Mouse (Mus musculus) midbrain, postnatal 0 days (tissue): ENCODE results near the gene E2f6. TPM values are rescaled to one million over a fixed set of nuclear protein-coding genes. Genes with fewer than 3 reads are reported as not detected.

Experiments
- ATAC-seq: fragments of 200-750 bp; cut with Nextera tagmentation; 2 replicates; pipeline ENCODE4 v1.8.0; 2017; ENCODE audit warnings: moderate number of reproducible peaks, mild to moderate bottlenecking, moderate TSS enrichment, moderate library complexity; ENCODE audit not compliant: low FRiP score
- DNase-seq: peaks from one replicate; pipeline ENCODE4 v3.0.0-alpha.2; 2015; ENCODE audit warnings: low spot score
- H3K27ac ChIP-seq: fragments of 300-500 bp; sonication (generic); 2 replicates; pipeline ENCODE4 v1.5.1; 2014; ENCODE audit warnings: low read depth, mild to moderate bottlenecking, low read length, mixed read lengths
- H3K27me3 ChIP-seq: fragments of 300-500 bp; sonication (generic); 2 replicates; pipeline ENCODE4 v1.6.1; 2014; ENCODE audit warnings: low read length, control low read depth, mixed read lengths; ENCODE audit not compliant: insufficient read depth
- H3K36me3 ChIP-seq: fragments of 300-500 bp; sonication (generic); 2 replicates; pipeline ENCODE4 v1.6.1; 2014; ENCODE audit warnings: low read length, control low read depth, mixed read lengths; ENCODE audit not compliant: insufficient read depth
- H3K4me1 ChIP-seq: fragments of 300-500 bp; sonication (generic); 2 replicates; pipeline ENCODE4 v1.6.1; 2014; ENCODE audit warnings: mild to moderate bottlenecking, control low read depth, antibody characterized with exemption, low read length, mixed read lengths; ENCODE audit not compliant: insufficient read depth
- H3K4me2 ChIP-seq: fragments of 300-500 bp; sonication (generic); 2 replicates; pipeline ENCODE4 v1.6.1; 2014; ENCODE audit warnings: low read depth, mild to moderate bottlenecking, low read length, mixed read lengths; ENCODE audit not compliant: poor library complexity, severe bottlenecking
- H3K4me3 ChIP-seq: fragments of 300-500 bp; sonication (generic); 2 replicates; pipeline ENCODE4 v1.5.1; 2014; ENCODE audit warnings: low read depth, mild to moderate bottlenecking, low read length, moderate library complexity
- H3K9ac ChIP-seq: fragments of 300-500 bp; sonication (generic); replicated peaks from 2 replicates; pipeline ENCODE4 v1.6.1; 2014; ENCODE audit warnings: mild to moderate bottlenecking, low read length, moderate library complexity, mixed read lengths; ENCODE audit not compliant: poor library complexity, severe bottlenecking
- H3K9me3 ChIP-seq: fragments of 300-500 bp; sonication (generic); 2 replicates; pipeline ENCODE4 v1.6.1; 2016; ENCODE audit warnings: low read length, control low read depth
- CTCF ChIP-seq: IDR thresholded peaks from 2 replicates; pipeline ENCODE4 v1.5.1; 2016; ENCODE audit warnings: antibody characterized with exemption, mild to moderate bottlenecking
- WGBS: fragments of 180-500 bp; shearing (Covaris S2); extraction: QIAGEN DNeasy Blood & Tissue Kit; methylation state at CpG from one replicate; pipeline ENCODE4 v1.1.7; 2014; 5-methylcytosine and 5-hydroxymethylcytosine counted together
- polyA plus RNA-seq: library from polyadenylated mRNA; unstranded; fragments of >200 nt; fragmentation: Nextera tagmentation; extraction: Ambion mirVana; gene quantifications from 2 replicates; pipeline ENCODE4 v1.2.1, GENCODE M21; 2015
- total RNA-seq: library from RNA; depleted of rRNA; stranded (reverse); fragments of >200 nt; gene quantifications from 2 replicates; pipeline ENCODE4 v1.2.3, GENCODE M21; 2014

E2f6 gene
- total and polyA plus RNA-seq, 2 experiments from 2014 or later, result 15.8 to 19.3 TPM

DNA sequence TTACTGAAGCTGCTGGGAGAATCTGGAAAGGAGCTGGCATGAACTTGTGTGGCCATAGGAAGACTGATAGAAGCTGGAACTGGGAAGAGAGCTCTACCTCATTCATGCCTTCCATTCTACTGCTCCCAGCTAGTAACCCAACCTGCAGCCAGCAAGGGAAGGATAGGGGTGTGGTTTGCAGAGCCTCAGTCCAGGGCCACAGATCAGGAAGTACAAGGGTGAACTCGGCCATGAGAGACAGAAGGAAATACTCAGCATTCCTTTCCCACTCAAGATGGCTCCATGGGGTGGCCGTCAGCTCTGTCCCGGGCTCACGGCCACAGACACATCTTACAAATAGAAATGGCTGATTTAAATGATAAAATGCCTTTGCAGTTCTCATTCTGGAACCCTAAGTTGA, 20.3 kb downstream of the E2f6 start:
- Histone ChIP-seq H3K27ac (no peak overlapping the region), H3K4me1 (no peaks in the 10 kb centered on the region), H3K9me3 (no peaks in the 10 kb centered on the region), H3K36me3 (peaks cover 3% of the 10 kb centered on the region; the same call in 1 of the 2 replicates), H3K9ac (no peak overlapping the region), H3K27me3 (no peaks in the 10 kb centered on the region), H3K4me2 (no peak overlapping the region), H3K4me3 (no peak overlapping the region)
- DNase-seq (no peak), ATAC-seq (no peak)
- 78% methylated on average over 4 of the region's 4 CpGs for WGBS
- TF ChIP-seq CTCF, result no peak

DNA sequence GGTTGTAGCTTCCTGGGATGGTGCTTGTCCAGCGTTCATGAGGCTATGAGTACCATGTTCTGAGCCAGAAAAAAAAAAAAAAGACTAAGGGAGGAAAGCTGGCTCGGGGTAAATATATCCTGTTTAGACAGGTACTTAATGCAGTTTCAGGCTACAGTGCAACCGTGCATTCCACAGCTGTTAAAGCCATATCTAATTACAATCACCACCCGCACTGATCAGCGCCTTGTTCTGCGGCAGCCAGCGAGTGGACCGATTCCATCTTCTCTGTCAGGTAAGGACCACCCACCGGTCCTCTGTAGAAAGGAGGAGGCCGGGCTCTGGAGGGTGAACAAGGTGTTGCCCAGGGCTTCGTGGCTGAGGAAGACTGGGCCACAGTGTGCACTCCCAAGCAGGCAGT, 23.9 kb downstream of the E2f6 start:
- Histone ChIP-seq H3K36me3 (no peaks in the 10 kb centered on the region), H3K9ac (no peak overlapping the region), H3K9me3 (no peaks in the 10 kb centered on the region), H3K27me3 (no peaks in the 10 kb centered on the region), H3K4me3 (no peak overlapping the region), H3K27ac (no peak overlapping the region), H3K4me1 (no peaks in the 10 kb centered on the region), H3K4me2 (no peak overlapping the region)
- no peak for TF ChIP-seq CTCF
- no peak for DNase-seq
- no peak for ATAC-seq
- 76% methylated on average over 11 of the region's 11 CpGs for WGBS

GRCm38 (mm10) chr12:16836188-16836587, 25.4 kb downstream of the E2f6 start:
- no peak overlapping the region for H3K4me3 ChIP-seq
- no peak for ATAC-seq
- H3K4me1 ChIP-seq, result no peaks in the 10 kb centered on the region
- no peaks in the 10 kb centered on the region for H3K27me3 ChIP-seq
- DNase-seq, result peak; percentile 54
- no peak overlapping the region for H3K27ac ChIP-seq
- H3K9me3 ChIP-seq, result no peaks in the 10 kb centered on the region
- H3K4me2 ChIP-seq, result no peak overlapping the region
- WGBS, result 75% methylated on average over 9 of the region's 9 CpGs
- no peak for TF ChIP-seq CTCF
- H3K36me3 ChIP-seq, result no peaks in the 10 kb centered on the region
- no peak overlapping the region for H3K9ac ChIP-seq

GRCm38 (mm10) chr12:16837766-16838165, 27.0 kb downstream of the E2f6 start:
- H3K4me2 ChIP-seq, result no peak overlapping the region
- H3K27ac ChIP-seq, result no peak overlapping the region
- H3K4me3 ChIP-seq, result no peak overlapping the region
- WGBS, result 90% methylated on average over 4 of the region's 4 CpGs
- no peaks in the 10 kb centered on the region for H3K9me3 ChIP-seq
- H3K9ac ChIP-seq, result no peak overlapping the region
- H3K27me3 ChIP-seq, result no peaks in the 10 kb centered on the region
- H3K36me3 ChIP-seq, result no peaks in the 10 kb centered on the region
- H3K4me1 ChIP-seq, result no peaks in the 10 kb centered on the region
- no peak for TF ChIP-seq CTCF
- ATAC-seq, result no peak
- no peak for DNase-seq

GRCm38 (mm10) chr12:16840842-16841782, 30.3 kb downstream of the E2f6 start:
- no peaks in the 10 kb centered on the region for H3K27me3 ChIP-seq
- 76% methylated on average over 8 of the region's 8 CpGs for WGBS
- ATAC-seq (no peak), DNase-seq (no peak)
- H3K27ac ChIP-seq, result no peak overlapping the region
- H3K4me2 ChIP-seq, result no peak overlapping the region
- no peak overlapping the region for H3K4me3 ChIP-seq
- H3K9ac ChIP-seq, result no peak overlapping the region
- H3K9me3 ChIP-seq, result no peaks in the 10 kb centered on the region
- no peaks in the 10 kb centered on the region for H3K36me3 ChIP-seq
- TF ChIP-seq CTCF, result no peak
- no peaks in the 10 kb centered on the region for H3K4me1 ChIP-seq
